Mouse (Mus musculus): Measurements from ENCODE around the gene Slc17a2. TPM values are rescaled to one million over a fixed set of nuclear protein-coding genes. Genes with fewer than 3 reads are reported as not detected.

The Slc17a2 gene
- polyA plus RNA-seq, 1 experiment from 2014 or later: 0.26 TPM

DNA sequence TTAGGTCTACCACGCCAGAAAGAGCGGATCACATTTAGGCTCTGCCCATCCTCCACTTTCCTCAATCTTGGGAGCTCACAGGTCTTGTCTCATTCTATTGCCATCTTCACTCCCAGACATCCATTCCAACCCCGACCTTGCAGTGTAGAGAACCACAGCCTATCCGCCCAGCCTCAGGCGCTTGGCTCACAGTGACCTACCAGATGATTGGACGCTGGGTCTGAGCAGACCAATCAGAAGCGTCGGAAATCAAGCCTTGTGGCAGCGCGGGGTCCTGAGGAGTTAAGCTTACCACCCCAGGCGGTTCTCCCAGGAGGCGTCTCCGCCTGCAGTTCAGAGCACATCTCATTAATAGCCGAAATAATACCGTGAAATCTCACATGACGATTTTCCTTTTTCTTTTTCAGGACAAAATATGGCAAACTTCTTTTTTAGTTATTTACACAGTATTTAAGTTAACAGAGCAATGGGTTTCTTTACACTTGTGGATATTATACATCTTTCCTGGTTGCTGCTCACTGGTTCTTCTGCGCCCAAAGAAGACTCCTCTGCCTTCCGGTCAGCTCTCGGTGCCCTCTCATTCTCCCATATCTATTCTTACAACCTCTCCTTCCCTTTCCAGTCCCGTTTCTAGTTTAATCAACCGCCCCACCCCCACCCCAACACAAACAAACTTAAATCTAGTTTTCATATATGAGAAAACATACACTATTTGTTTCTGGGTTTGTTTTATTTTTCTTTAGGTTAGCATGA, 34.1 kb upstream of the Slc17a2 start:
- Histone ChIP-seq H3K9me3 (ENCODE audit: control insufficient read depth, low read length) (no peaks in the 10 kb centered on the region), H3K4me1 (replicated peaks; ENCODE audit: control insufficient read depth, insufficient read depth, low read length) (peaks cover 7% of the 10 kb centered on the region), H3K9ac (ENCODE audit: low read depth, low read length) (peak overlapping the region; percentile 45; the same call in 1 of the 2 replicates), H3K27me3 (replicated peaks; ENCODE audit: control insufficient read depth, insufficient read depth, low read length) (no peaks in the 10 kb centered on the region), H3K27ac (ENCODE audit: low read depth, low read length) (no peak overlapping the region), H3K36me3 (ENCODE audit: control insufficient read depth, insufficient read depth, low read length) (no peaks in the 10 kb centered on the region), H3K4me3 (ENCODE audit: low read depth, low read length) (peak overlapping the region; percentile 29; the same call in 1 of the 2 replicates), H3K4me2 (peak overlapping the region; percentile 63)
- peak; percentile 69 for DNase-seq (ENCODE audit: low spot score)
- 15% methylated on average over 21 of the region's 21 CpGs for WGBS
- ATAC-seq (replicated peaks; ENCODE audit: low FRiP score): peak; percentile 98

DNA sequence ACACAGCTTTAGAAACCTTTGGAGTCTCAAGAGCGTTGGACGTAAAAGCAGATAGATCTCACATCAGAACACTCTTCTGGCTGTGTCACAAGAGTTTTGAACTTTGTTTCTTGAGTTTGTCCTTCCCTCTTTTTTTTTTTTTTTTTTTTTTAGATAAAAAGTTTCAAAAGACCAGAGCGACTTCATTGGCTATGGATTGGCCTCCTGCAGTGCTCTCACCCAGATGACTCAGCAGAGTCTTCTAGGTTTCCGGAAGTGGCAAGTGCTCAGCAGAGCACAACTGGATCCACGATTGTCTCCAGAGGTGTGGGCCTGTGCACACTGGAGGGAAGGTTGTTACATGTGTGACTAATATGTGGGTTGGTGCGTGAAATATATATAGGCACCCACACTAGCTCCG, 28.5 kb upstream of the Slc17a2 start:
- Histone ChIP-seq H3K9ac (ENCODE audit: low read depth, low read length) (no peak overlapping the region), H3K9me3 (ENCODE audit: control insufficient read depth, low read length) (no peaks in the 10 kb centered on the region), H3K4me3 (ENCODE audit: low read depth, low read length) (no peak overlapping the region), H3K27me3 (replicated peaks; ENCODE audit: control insufficient read depth, insufficient read depth, low read length) (no peaks in the 10 kb centered on the region), H3K36me3 (ENCODE audit: control insufficient read depth, insufficient read depth, low read length) (no peaks in the 10 kb centered on the region), H3K27ac (ENCODE audit: low read depth, low read length) (no peak overlapping the region), H3K4me1 (replicated peaks; ENCODE audit: control insufficient read depth, insufficient read depth, low read length) (peaks cover 2% of the 10 kb centered on the region), H3K4me2 (no peak overlapping the region)
- no peak for ATAC-seq (replicated peaks; ENCODE audit: low FRiP score)
- no peak for DNase-seq (ENCODE audit: low spot score)
- 87% methylated on average over 7 of the region's 7 CpGs for WGBS

DNA sequence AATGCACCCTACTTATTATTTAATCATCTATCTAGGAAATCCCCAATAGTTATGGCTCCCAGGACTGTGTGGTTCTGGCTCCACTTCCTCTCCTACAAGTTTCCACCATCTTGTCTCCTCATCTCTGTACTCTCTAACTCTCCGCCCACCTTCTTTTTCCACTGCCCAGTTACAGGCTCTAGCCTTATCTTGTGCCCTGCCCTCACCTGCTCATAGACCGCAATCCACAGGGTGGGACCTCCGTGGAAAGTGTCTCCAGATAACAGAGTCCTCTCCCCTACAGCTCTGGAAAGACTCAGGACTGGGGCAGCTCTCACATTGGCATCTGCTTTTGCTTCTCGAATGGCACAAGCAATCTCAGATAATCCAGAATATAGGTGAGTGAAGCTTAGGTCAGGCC, 27.8 kb upstream of the Slc17a2 start:
- no peak for DNase-seq (ENCODE audit: low spot score)
- Histone ChIP-seq H3K4me1 (replicated peaks; ENCODE audit: control insufficient read depth, insufficient read depth, low read length) (no peaks in the 10 kb centered on the region), H3K9ac (ENCODE audit: low read depth, low read length) (no peak overlapping the region), H3K4me2 (no peak overlapping the region), H3K36me3 (ENCODE audit: control insufficient read depth, insufficient read depth, low read length) (no peaks in the 10 kb centered on the region), H3K27ac (ENCODE audit: low read depth, low read length) (no peak overlapping the region), H3K9me3 (ENCODE audit: control insufficient read depth, low read length) (no peaks in the 10 kb centered on the region), H3K27me3 (replicated peaks; ENCODE audit: control insufficient read depth, insufficient read depth, low read length) (no peaks in the 10 kb centered on the region), H3K4me3 (ENCODE audit: low read depth, low read length) (no peak overlapping the region)
- peak; percentile 39; the same call in 1 of the 2 replicates for ATAC-seq (replicated peaks; ENCODE audit: low FRiP score)
- WGBS: 52% methylated on average over 4 of the region's 4 CpGs

DNA sequence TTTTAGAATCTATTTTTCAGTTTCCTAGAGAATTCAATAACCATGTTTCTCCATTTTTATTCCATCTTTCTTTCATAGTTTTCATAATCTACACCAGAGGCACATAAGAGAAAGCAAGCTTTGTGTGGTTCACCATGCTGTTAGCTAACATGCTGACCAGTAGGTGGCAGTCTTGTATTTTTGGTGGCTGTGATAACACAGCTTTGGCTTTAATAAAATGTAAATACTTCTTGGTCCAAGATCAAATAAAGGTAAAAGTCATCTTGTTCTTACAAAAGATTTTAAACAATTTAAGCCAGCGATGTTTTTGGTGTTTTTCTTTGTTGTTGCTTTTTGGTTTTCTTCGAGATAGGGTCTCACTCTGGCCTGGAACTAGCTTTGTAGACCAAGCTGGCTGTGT, 14.3 kb upstream of the Slc17a2 start:
- no peaks in the 10 kb centered on the region for H3K4me1 ChIP-seq (replicated peaks; ENCODE audit: control insufficient read depth, insufficient read depth, low read length)
- no peak overlapping the region for H3K9ac ChIP-seq (ENCODE audit: low read depth, low read length)
- H3K27ac ChIP-seq (ENCODE audit: low read depth, low read length): no peak overlapping the region
- H3K4me3 ChIP-seq (ENCODE audit: low read depth, low read length): no peak overlapping the region
- no peaks in the 10 kb centered on the region for H3K9me3 ChIP-seq (ENCODE audit: control insufficient read depth, low read length)
- H3K27me3 ChIP-seq (replicated peaks; ENCODE audit: control insufficient read depth, insufficient read depth, low read length): no peaks in the 10 kb centered on the region
- H3K4me2 ChIP-seq: no peak overlapping the region
- DNase-seq (ENCODE audit: low spot score) (no peak), ATAC-seq (replicated peaks; ENCODE audit: low FRiP score) (no peak)
- H3K36me3 ChIP-seq (ENCODE audit: control insufficient read depth, insufficient read depth, low read length): no peaks in the 10 kb centered on the region
- WGBS: 42% methylated on average over 2 of the region's 2 CpGs

DNA sequence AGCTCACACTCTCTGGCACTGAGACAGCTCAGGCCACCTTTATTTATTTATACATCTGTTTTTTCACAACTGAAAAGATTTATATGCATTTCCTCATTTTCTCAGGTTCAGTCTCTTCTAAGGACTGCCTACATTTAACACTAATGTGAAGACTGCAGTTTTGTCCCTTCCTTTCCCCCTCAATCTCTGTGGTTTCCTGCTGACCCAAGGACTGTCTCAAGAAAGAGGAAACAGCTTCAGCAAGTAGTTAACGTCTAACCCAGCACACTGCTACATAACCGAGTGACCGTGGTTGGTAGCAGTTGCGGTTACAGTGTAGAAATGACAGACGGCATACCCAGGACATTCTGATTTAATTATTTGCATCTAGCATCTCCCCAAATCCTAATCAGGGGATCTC, 7.4 kb upstream of the Slc17a2 start:
- no peak for DNase-seq (ENCODE audit: low spot score)
- H3K36me3 ChIP-seq (ENCODE audit: control insufficient read depth, insufficient read depth, low read length): no peaks in the 10 kb centered on the region
- 41% methylated on average over 5 of the region's 5 CpGs for WGBS

DNA sequence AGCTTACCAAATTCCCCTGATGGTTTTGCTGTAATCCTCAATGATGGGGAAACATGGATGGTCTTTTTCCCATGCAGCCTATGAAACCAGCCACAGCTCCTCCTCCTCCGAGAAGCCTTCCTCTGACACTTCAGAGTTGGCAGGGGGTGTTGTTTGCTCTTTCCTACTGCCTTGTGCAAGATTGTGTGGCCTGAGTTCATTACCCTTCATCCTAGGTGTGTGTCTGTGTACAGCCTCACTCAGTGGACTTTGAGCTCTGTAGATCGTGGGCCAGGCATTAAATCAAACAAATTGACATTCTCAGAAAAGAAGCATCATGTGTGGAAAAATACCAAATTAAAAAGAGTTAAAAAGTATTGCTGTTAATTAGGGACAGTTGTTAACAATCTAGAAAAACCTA, 2.3 kb upstream of the Slc17a2 start:
- Histone ChIP-seq H3K27ac (ENCODE audit: low read depth, low read length) (no peak overlapping the region), H3K9ac (ENCODE audit: low read depth, low read length) (no peak overlapping the region), H3K4me2 (no peak overlapping the region), H3K4me3 (ENCODE audit: low read depth, low read length) (no peak overlapping the region), H3K9me3 (ENCODE audit: control insufficient read depth, low read length) (no peaks in the 10 kb centered on the region), H3K36me3 (ENCODE audit: control insufficient read depth, insufficient read depth, low read length) (no peaks in the 10 kb centered on the region), H3K4me1 (replicated peaks; ENCODE audit: control insufficient read depth, insufficient read depth, low read length) (no peaks in the 10 kb centered on the region), H3K27me3 (replicated peaks; ENCODE audit: control insufficient read depth, insufficient read depth, low read length) (no peaks in the 10 kb centered on the region; the same call in 1 of the 2 replicates)
- DNase-seq (ENCODE audit: low spot score) (no peak), ATAC-seq (replicated peaks; ENCODE audit: low FRiP score) (no peak)
- whole genome bisulfite sequencing: 73% methylated on average over 2 of the region's 2 CpGs

More for the DNA sequence above, 7.4 kb upstream of the Slc17a2 start:
- no peaks in the 10 kb centered on the region for H3K9me3 ChIP-seq (ENCODE audit: control insufficient read depth, low read length)
- no peak for ATAC-seq (replicated peaks; ENCODE audit: low FRiP score)
- no peaks in the 10 kb centered on the region for H3K4me1 ChIP-seq (replicated peaks; ENCODE audit: control insufficient read depth, insufficient read depth, low read length)
- no peak overlapping the region for H3K4me3 ChIP-seq (ENCODE audit: low read depth, low read length)
- H3K27me3 ChIP-seq (replicated peaks; ENCODE audit: control insufficient read depth, insufficient read depth, low read length): no peaks in the 10 kb centered on the region
- H3K27ac ChIP-seq (ENCODE audit: low read depth, low read length): no peak overlapping the region
- no peak overlapping the region for H3K9ac ChIP-seq (ENCODE audit: low read depth, low read length)
- H3K4me2 ChIP-seq: no peak overlapping the region

DNA sequence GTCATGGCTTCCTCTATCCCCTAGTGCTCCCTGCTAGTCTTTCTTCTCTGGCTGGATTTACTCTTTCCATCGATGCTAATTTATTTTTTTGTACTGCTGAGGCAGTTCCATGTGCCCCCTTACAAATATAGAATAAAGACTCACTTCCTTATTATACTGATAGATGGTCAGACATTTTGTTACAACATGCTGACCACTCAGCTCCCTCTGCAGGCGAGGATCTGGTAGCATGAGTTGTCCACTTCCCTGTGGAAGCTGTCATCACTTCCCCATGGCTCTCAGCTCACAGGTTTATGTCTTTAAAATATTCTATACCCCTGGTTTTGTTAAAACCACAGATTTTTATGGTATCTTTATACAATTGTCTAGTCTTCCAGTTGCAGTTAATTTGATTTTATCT, 9.4 kb downstream of the Slc17a2 start:
- H3K4me1 ChIP-seq (replicated peaks; ENCODE audit: control insufficient read depth, insufficient read depth, low read length): no peaks in the 10 kb centered on the region
- H3K4me2 ChIP-seq: no peak overlapping the region
- no peaks in the 10 kb centered on the region for H3K36me3 ChIP-seq (ENCODE audit: control insufficient read depth, insufficient read depth, low read length)
- DNase-seq (ENCODE audit: low spot score) (no peak), ATAC-seq (replicated peaks; ENCODE audit: low FRiP score) (no peak)
- H3K27me3 ChIP-seq (replicated peaks; ENCODE audit: control insufficient read depth, insufficient read depth, low read length): no peaks in the 10 kb centered on the region
- H3K4me3 ChIP-seq (ENCODE audit: low read depth, low read length): no peak overlapping the region
- H3K9me3 ChIP-seq (ENCODE audit: control insufficient read depth, low read length): no peaks in the 10 kb centered on the region
- H3K27ac ChIP-seq (ENCODE audit: low read depth, low read length): no peak overlapping the region
- H3K9ac ChIP-seq (ENCODE audit: low read depth, low read length): no peak overlapping the region
- 58% methylated on average over 2 of the region's 2 CpGs for WGBS

DNA sequence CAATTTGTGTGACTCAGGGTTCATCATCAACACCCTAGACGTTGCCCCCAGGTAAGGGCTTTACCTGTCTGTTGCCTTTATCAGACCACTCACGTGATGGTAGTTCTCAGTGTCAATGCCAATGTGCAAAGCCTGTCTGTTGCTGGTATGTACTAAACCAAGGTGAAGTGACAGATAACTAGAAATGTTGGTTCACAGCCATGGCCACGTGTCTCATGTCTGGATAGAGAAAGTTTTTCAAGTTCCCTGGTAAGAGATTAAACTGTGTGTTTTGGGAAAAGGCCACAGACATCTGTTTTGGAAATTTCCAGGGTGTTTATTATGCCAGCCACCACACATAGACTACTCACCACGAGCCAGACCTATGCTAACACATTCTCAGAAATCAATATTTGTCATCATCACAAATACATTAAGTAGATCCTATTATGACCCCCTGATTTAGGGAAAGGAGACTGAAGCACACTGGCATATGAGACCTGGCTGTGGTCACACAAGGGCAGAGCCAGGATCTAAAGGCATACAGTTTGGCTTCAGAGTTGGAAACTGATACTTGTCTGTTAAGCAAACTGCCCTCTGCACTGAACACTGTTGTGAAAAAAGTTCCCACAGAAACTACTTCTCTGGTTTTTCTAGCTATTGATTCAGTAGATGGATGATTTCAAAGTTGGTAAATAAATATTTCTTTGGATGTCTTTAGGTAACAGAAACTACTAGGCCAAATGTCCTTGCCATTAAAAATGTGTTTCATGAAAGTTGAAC, 13.6 kb downstream of the Slc17a2 start:
- Histone ChIP-seq H3K27ac (ENCODE audit: low read depth, low read length) (no peak overlapping the region), H3K4me1 (replicated peaks; ENCODE audit: control insufficient read depth, insufficient read depth, low read length) (no peaks in the 10 kb centered on the region), H3K4me3 (ENCODE audit: low read depth, low read length) (no peak overlapping the region), H3K27me3 (replicated peaks; ENCODE audit: control insufficient read depth, insufficient read depth, low read length) (no peaks in the 10 kb centered on the region), H3K9ac (ENCODE audit: low read depth, low read length) (no peak overlapping the region), H3K4me2 (no peak overlapping the region), H3K9me3 (ENCODE audit: control insufficient read depth, low read length) (no peaks in the 10 kb centered on the region), H3K36me3 (ENCODE audit: control insufficient read depth, insufficient read depth, low read length) (no peaks in the 10 kb centered on the region)
- no peak for DNase-seq (ENCODE audit: low spot score)
- WGBS: 64% methylated on average over 4 of the region's 4 CpGs
- ATAC-seq (replicated peaks; ENCODE audit: low FRiP score): no peak

DNA sequence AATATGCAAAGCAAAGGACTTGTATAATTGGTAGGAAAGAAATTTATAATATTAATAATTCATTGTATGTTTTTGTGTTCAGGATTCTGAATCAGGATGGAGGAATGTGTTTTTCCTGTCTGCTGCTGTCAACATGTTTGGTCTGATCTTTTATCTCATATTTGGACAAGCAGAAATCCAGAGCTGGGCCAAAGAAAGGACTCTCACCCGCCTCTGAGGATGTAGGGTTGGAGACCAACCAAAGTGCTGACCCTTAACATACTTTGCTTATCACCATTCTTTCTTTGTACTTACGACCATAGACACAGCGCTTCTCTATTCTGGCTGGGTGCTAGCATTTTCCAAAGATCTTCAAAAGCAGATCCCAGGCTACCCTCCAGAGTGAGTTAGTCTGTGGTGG, 15.4 kb downstream of the Slc17a2 start:
- Histone ChIP-seq H3K36me3 (ENCODE audit: control insufficient read depth, insufficient read depth, low read length) (no peaks in the 10 kb centered on the region), H3K27me3 (replicated peaks; ENCODE audit: control insufficient read depth, insufficient read depth, low read length) (no peaks in the 10 kb centered on the region), H3K27ac (ENCODE audit: low read depth, low read length) (no peak overlapping the region), H3K9me3 (ENCODE audit: control insufficient read depth, low read length) (no peaks in the 10 kb centered on the region), H3K9ac (ENCODE audit: low read depth, low read length) (no peak overlapping the region), H3K4me3 (ENCODE audit: low read depth, low read length) (no peak overlapping the region), H3K4me2 (no peak overlapping the region), H3K4me1 (replicated peaks; ENCODE audit: control insufficient read depth, insufficient read depth, low read length) (no peaks in the 10 kb centered on the region)
- WGBS: 62% methylated on average over 3 of the region's 3 CpGs
- DNase-seq (ENCODE audit: low spot score) (no peak), ATAC-seq (replicated peaks; ENCODE audit: low FRiP score) (no peak)
